Mouse (Mus musculus) forebrain, embryonic 16.5 days (tissue): Measurements from ENCODE around the gene Gnas. TPM values are rescaled to one million over a fixed set of nuclear protein-coding genes. Genes with fewer than 3 reads are reported as not detected.
"Not testable (repeated sequence)": the region's sequence is repeated elsewhere in the genome, so short reads cannot be mapped to it uniquely, and the experiment has no call there.

ENCODE experiments used
- ATAC-seq: fragments of 200-750 bp; cut with Nextera tagmentation; 2 replicates; pipeline ENCODE4 v1.8.0; 2017; ENCODE audit warnings: mild to moderate bottlenecking, moderate library complexity
- H3K27ac ChIP-seq: fragments of 300-500 bp; sonication (generic); 2 replicates; pipeline ENCODE4 v1.5.1; 2014; ENCODE audit warnings: low read length, control low read depth
- H3K27me3 ChIP-seq: fragments of 300-500 bp; sonication (generic); replicated peaks from 2 replicates; pipeline ENCODE4 v1.6.1; 2014; ENCODE audit warnings: low read length; ENCODE audit not compliant: control insufficient read depth, insufficient read depth
- H3K36me3 ChIP-seq: fragments of 300-500 bp; sonication (generic); 2 replicates; pipeline ENCODE4 v1.6.1; 2014; ENCODE audit not compliant: control insufficient read depth, insufficient read depth
- H3K4me1 ChIP-seq: fragments of 300-500 bp; sonication (generic); replicated peaks from 2 replicates; pipeline ENCODE4 v1.6.1; 2014; ENCODE audit warnings: low read length; ENCODE audit not compliant: control insufficient read depth, insufficient read depth
- H3K4me2 ChIP-seq: fragments of 300-500 bp; sonication (generic); 2 replicates; pipeline ENCODE4 v1.6.1; 2014; ENCODE audit warnings: mild to moderate bottlenecking, low read length, control low read depth
- H3K4me3 ChIP-seq: fragments of 300-500 bp; sonication (generic); replicated peaks from 2 replicates; pipeline ENCODE4 v1.5.1; 2014; ENCODE audit warnings: mild to moderate bottlenecking, low read length, control low read depth
- H3K9ac ChIP-seq: fragments of 300-500 bp; sonication (generic); replicated peaks from 2 replicates; pipeline ENCODE4 v1.6.1; 2014; ENCODE audit warnings: low read depth, low read length, control low read depth
- H3K9me3 ChIP-seq: fragments of 300-500 bp; sonication (generic); 2 replicates; pipeline ENCODE4 v1.6.1; 2016; ENCODE audit warnings: low read length; ENCODE audit not compliant: control insufficient read depth
- WGBS: fragments of 180-500 bp; shearing (Covaris S2); extraction: QIAGEN DNeasy Blood & Tissue Kit; methylation state at CpG from one replicate; pipeline ENCODE4 v1.1.7; 2014; 5-methylcytosine and 5-hydroxymethylcytosine counted together
- polyA plus RNA-seq: library from polyadenylated mRNA; unstranded; fragments of >200 nt; fragmentation: Nextera tagmentation; extraction: Ambion mirVana; gene quantifications from 2 replicates; pipeline ENCODE4 v1.2.1, GENCODE M21; 2015

Gene Gnas
- polyA plus RNA-seq, 1 experiment from 2014 or later: 1,187 TPM

DNA sequence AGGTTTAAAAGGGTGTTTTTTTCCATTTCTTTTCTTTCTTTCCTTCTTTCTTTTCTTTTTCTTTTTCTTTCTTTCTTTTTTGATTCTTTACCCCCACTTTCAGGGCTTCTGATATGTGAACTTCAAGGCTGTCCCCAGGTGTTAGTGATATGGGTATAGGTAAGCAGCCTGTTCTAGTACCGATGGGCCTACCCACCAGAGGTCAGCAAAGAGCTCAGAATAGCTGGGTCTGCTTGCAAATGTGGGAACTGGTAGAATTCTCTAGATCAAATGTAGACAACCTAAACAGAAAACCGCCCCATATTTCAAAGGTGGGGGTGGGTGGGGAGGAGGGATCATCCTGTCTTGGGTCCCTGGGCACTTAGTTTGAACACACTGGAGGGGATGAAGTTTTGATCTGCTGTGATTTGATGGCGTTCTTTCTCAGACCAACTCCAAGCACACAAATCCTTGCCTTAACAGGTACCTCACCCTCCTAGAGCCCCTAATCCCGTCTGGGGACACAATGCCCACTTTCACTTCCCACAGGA, 28.1 kb downstream of the Gnas start:
- no peaks in the 10 kb centered on the region for H3K27me3 ChIP-seq
- H3K4me2 ChIP-seq: no peak overlapping the region
- H3K36me3 ChIP-seq: no peaks in the 10 kb centered on the region
- ATAC-seq: peak; percentile 78
- no peak overlapping the region for H3K27ac ChIP-seq
- no peaks in the 10 kb centered on the region for H3K9me3 ChIP-seq
- no peaks in the 10 kb centered on the region for H3K4me1 ChIP-seq
- H3K9ac ChIP-seq: no peak overlapping the region
- no peak overlapping the region for H3K4me3 ChIP-seq
- WGBS: 22% methylated on average over 4 of the region's 4 CpGs

DNA sequence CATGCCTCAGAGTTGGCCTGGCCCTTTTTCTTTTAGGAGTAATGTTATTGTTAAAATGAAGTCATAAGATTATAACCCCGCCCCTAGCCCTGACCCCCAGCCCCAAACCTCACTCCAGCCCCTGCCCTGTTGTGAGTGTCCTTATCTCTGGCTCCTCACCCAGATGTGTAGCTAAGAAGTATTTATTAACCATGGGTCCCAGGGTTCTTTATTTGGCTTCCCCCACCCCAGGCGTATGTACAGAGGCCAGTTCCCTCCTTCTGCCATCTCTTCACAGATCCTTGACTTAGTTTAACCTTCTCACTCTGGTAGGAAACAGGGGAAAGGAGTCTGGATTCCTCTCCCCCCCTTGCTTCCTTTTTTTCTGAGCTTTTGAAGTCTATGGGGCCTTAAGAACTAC, 28.5 kb downstream of the Gnas start:
- Histone ChIP-seq H3K27ac (no peak overlapping the region), H3K4me2 (no peak overlapping the region), H3K9ac (no peak overlapping the region), H3K4me3 (no peak overlapping the region), H3K36me3 (no peaks in the 10 kb centered on the region), H3K27me3 (no peaks in the 10 kb centered on the region), H3K4me1 (no peaks in the 10 kb centered on the region), H3K9me3 (no peaks in the 10 kb centered on the region)
- ATAC-seq: no peak
- 81% methylated on average over 2 of the region's 2 CpGs for WGBS

DNA sequence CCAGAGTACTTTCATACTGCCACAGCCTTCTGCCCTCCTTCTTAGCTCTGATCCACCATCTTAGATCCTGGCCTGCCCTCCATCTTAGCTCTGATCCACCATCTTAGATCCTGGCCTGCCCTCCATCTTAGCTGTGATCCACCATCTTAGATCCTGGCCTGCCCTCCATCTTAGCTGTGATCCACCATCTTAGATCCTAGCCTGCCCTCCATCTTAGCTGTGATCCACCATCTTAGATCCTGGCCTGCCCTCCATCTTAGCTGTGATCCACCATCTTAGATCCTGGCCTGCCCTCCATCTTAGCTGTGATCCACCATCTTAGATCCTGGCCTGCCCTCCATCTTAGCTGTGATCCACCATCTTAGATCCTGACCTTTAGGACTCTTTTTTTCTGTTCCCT, 31.3 kb downstream of the Gnas start:
- H3K9ac ChIP-seq, H3K27ac ChIP-seq, ATAC-seq, H3K36me3 ChIP-seq, H3K9me3 ChIP-seq, H3K4me3 ChIP-seq, H3K4me2 ChIP-seq, H3K27me3 ChIP-seq, H3K4me1 ChIP-seq: not testable (repeated sequence)

DNA sequence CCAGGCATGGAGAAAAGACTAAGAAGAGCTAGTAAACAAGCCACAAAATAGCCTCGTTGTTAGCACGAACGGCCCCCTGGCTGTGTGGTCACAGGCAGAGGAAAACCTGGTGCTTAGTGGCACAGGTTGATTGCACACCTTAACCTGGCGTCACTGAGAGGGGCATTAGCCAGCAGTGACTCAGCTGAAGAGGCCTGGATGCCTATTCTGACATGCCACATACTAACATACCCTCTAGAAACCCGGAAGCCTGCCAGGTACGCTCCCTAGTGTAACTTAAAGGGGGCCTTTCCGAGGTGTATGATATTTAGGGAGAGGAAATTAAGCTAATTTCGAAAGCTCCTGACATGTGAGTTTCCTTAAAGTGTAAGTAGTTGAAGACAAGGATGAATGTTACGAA, 32.5 kb downstream of the Gnas start:
- Histone ChIP-seq H3K4me3 (no peak overlapping the region), H3K9ac (no peak overlapping the region), H3K36me3 (no peaks in the 10 kb centered on the region), H3K4me1 (no peaks in the 10 kb centered on the region), H3K4me2 (no peak overlapping the region), H3K27ac (no peak overlapping the region), H3K27me3 (no peaks in the 10 kb centered on the region), H3K9me3 (no peaks in the 10 kb centered on the region)
- no peak for ATAC-seq
- 90% methylated on average over 9 of the region's 9 CpGs for WGBS

DNA sequence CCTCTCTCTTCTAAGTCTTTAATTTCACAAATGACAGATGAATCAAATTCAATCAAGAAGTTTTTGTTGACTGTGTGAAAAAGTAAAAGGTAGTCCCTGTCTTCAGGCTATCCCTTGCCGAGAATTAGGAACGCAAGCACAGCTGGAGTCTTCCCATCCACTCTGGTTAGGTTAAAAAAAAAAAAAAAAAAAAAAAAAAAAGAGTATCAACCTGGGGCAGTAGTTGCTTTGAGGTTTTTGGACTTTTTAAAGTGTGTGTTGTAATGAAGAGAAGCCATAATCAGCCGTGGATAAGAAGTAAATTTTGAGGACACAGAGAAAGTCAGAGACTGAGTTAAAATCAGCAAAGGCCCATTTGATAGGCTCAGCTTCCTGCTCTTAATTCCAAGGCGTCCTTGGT, 41.9 kb downstream of the Gnas start:
- ATAC-seq: no peak
- Histone ChIP-seq H3K36me3 (no peaks in the 10 kb centered on the region), H3K9ac (no peak overlapping the region), H3K4me3 (no peak overlapping the region), H3K27ac (no peak overlapping the region), H3K9me3 (no peaks in the 10 kb centered on the region), H3K27me3 (no peaks in the 10 kb centered on the region), H3K4me1 (peaks cover 12% of the 10 kb centered on the region), H3K4me2 (no peak overlapping the region)
- 63% methylated on average over 4 of the region's 4 CpGs for WGBS

DNA sequence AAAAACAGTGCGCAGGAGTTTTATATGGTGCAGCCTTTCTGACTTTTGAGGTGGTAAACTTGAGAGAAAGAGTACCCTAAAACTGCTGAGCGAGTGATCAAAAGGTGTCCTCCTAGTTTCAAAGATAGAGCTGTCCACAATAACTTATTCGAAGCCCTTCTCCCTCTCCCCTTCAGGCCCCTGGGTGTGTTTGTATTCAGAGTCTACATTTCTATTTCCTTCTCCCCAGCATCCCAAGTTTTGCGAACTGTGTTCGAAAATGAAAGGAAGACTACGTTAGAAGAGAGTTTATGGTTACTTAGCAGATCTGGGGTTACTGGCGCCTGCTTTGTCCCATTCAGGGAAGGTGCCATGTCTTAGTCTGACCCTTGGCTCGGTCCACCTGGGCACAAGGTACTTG, 42.4 kb downstream of the Gnas start:
- H3K4me3 ChIP-seq: peak overlapping the region; percentile 93
- 64% methylated on average over 8 of the region's 8 CpGs for WGBS
- H3K27ac ChIP-seq: no peak overlapping the region
- H3K9me3 ChIP-seq: no peaks in the 10 kb centered on the region
- H3K9ac ChIP-seq: peak overlapping the region; percentile 68
- H3K36me3 ChIP-seq: no peaks in the 10 kb centered on the region
- no peaks in the 10 kb centered on the region for H3K27me3 ChIP-seq
- peaks cover 13% of the 10 kb centered on the region for H3K4me1 ChIP-seq
- no peak for ATAC-seq
- peak overlapping the region; percentile 49 for H3K4me2 ChIP-seq

DNA sequence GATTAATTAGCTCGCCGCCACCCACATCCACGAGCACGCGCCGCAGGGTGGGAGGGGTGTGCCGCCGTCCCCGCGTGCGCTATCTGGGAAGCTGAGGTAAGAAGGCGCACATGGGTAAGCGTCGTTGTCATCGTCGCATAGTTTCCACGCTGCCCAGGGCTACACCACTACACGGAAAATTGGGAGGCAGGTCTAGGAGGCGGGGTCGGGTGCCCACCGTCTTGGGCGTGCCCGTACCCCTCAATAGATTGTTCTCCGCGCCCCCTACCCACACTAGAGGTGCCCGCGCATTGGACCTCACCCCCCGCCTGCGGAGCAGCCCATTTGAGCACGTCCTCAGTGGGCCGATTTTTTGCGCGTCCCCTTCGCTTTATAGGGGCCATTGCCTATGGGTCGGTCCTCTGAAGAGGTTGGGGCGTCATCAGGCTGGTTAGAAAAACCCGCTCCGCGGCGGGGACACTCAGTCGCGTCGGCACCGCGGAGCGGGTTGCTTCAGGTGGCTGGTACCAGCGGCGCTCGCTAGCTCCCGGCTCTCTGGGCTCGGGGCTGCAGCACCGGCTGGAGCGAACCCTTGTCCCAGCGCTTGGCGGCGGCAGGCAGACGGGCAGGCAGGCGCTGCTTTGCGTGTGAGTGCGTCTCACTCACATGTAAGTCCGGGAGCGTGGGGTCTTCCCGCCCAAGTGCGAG, 43.3 kb downstream of the Gnas start:
- Histone ChIP-seq H3K36me3 (no peaks in the 10 kb centered on the region), H3K4me1 (peaks cover 21% of the 10 kb centered on the region), H3K27ac (peak overlapping the region; percentile 41; the same call in 1 of the 2 replicates), H3K9me3 (no peaks in the 10 kb centered on the region), H3K9ac (peak overlapping the region; percentile 68), H3K4me2 (peak overlapping the region; percentile 49), H3K4me3 (peak overlapping the region; percentile 93), H3K27me3 (no peaks in the 10 kb centered on the region)
- WGBS: 54% methylated on average over 64 of the region's 64 CpGs
- ATAC-seq: peak; percentile 73

DNA sequence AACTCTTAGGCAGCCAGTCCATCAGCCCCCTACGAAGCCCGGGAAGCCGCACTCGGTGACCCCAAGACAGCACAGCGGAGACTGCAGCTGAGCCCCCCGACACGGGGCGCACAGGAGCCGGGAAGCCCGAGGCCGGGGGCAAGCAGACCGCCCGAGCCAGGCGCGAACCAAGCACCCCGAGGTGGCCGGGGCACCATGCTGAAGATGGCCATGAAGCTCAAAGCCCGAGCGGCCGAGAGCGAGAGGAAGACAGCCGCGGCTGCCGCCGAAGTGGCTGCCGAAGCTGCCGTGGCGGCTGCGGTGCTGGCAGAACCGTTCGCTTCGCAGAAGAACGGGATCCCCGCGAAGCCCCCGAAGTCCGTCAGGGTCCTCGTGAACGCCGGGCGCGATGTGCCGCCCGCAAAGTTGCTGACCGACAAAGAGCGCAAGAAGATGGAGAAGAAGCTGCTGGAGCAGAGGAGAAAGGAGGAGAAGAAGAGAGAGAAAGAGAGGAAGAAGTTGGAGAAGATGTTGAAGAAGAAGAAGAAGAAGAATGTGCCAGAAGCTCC, 44.3 kb downstream of the Gnas start:
- Histone ChIP-seq H3K9ac (peak overlapping the region; percentile 37), H3K27ac (no peak overlapping the region), H3K27me3 (no peaks in the 10 kb centered on the region), H3K4me1 (peaks cover 29% of the 10 kb centered on the region), H3K36me3 (no peaks in the 10 kb centered on the region), H3K9me3 (no peaks in the 10 kb centered on the region), H3K4me2 (peak overlapping the region; percentile 49), H3K4me3 (peak overlapping the region; percentile 93)
- whole genome bisulfite sequencing: 43% methylated on average over 46 of the region's 46 CpGs
- no peak for ATAC-seq

DNA sequence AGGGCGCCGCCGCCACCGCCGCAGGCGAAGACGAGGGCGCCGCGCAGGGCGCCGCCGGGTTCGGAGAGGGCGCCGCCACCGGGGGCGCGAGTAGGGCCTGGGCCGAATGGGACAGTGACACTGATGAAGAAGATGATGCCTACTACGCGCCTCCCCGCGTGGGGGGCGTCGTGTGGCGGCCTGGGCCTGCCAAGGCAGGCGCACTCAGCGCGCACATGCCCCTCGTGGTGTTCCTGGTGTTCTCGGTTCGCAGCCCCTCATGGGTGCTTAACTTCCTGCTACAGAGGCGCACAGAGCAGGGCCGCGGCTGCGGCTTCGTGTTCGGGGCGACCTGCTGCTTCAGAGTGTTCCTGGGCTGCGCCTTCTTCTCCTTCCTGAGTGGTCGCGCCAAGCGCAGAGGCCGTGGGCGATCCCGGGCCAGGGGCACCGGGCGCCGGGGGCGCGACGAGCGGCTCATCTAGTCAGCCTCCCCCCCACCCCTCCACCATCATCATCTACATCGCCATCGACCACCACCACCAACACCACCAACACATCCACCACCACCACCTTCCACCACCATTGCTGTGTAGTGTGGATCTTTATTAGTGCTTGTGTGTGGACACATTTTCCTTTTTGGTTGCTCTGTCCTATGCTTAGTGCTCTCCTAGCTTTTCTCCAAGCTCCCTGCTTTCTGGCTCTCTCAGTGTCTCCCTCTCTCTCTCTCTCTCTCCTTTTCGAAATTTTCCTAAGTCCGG, 45.0 kb downstream of the Gnas start:
- peak; percentile 8 for ATAC-seq
- peak overlapping the region; percentile 49 for H3K4me2 ChIP-seq

More for the DNA sequence above, 45.0 kb downstream of the Gnas start:
- Histone ChIP-seq H3K4me3 (peak overlapping the region; percentile 93), H3K27ac (peak overlapping the region; percentile 98), H3K27me3 (no peaks in the 10 kb centered on the region), H3K36me3 (no peaks in the 10 kb centered on the region), H3K4me1 (peaks cover 35% of the 10 kb centered on the region), H3K9me3 (no peaks in the 10 kb centered on the region), H3K9ac (peak overlapping the region; percentile 85)
- 42% methylated on average over 57 of the region's 58 CpGs for WGBS
